Mouse (Mus musculus) frontal cortex, postnatal 14 days (tissue): Measurements from ENCODE around the gene Sec23b.

Source experiments
- DNase-seq, 2 experiments: peaks; one replicate each; pipeline ENCODE4 v3.0.0; 2022; ENCODE audit warnings: low spot score in 2 of 2

Gene Sec23b

DNA sequence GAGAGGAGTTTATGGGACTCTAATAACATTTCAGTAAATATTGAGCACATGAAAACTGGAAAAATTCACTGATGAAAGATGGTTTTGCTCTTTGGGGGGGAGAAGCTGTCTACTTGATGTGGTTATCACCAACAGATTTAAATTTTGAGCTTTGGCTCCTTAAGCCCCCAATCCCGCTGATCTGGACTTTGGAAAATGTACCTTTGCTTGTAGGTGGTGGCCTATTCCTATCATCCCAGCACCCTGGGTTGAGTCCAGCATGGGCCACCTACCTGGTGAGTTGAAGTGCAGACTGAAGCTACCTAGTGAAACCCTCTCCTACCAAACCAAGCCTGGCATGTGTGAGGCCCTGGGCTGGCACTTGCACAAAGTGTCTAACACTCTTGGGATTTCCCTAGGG lies 45.5 kb downstream of the Sec23b start:
- no peak for DNase-seq

DNA sequence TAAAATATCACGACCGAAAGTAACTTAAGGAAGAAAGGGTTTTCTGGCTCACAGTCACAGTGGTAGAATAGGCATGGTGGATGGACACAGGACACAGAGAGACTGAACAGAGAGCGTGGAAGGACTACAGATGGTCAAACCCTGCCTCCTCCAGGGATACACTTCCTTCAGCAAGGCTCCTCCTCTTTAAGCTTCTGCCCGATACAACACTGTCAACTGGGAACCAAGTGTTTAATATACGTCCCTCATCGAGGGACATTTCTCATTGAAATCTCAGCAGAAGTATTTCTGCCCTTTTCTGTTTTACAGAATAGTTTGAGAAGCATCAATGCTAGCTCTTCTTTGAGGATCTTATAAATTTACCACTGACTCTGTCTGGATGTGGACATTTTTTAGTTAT lies 57.9 kb downstream of the Sec23b start:
- DNase-seq, result no peak

GRCm38 (mm10) chr2:144617074-144617874 lies 61.2 kb downstream of the Sec23b start:
- DNase-seq, result no peak

DNA sequence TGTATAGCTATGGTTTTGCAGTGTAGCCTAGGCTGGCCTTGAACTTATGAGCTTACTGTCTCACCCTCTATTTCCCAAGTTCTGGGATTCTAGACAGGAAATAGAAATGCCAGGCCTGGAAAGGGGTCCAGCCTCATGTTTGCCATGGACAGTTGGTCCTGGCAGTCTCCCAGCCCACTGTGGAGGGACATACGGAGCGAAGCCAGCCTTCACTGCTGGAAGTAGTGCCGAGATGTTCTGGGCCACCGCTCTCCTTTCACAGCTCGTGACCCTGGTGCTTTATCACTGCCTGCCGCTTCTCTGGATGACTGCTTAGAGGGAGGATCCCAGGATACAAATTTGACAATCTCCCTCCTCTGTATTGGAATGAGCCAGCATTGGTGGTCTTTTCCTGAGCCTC lies 65.5 kb downstream of the Sec23b start:
- DNase-seq, result no peak

GRCm38 (mm10) chr2:144633551-144633950 lies 77.5 kb downstream of the Sec23b start:
- no peak for DNase-seq

- DNase-seq, result no peak
Measured at GRCm38 (mm10) chr2:144634231-144634630, 78.2 kb downstream of the Sec23b start.

GRCm38 (mm10) chr2:144634729-144635128 lies 78.7 kb downstream of the Sec23b start:
- DNase-seq, result no peak

DNA sequence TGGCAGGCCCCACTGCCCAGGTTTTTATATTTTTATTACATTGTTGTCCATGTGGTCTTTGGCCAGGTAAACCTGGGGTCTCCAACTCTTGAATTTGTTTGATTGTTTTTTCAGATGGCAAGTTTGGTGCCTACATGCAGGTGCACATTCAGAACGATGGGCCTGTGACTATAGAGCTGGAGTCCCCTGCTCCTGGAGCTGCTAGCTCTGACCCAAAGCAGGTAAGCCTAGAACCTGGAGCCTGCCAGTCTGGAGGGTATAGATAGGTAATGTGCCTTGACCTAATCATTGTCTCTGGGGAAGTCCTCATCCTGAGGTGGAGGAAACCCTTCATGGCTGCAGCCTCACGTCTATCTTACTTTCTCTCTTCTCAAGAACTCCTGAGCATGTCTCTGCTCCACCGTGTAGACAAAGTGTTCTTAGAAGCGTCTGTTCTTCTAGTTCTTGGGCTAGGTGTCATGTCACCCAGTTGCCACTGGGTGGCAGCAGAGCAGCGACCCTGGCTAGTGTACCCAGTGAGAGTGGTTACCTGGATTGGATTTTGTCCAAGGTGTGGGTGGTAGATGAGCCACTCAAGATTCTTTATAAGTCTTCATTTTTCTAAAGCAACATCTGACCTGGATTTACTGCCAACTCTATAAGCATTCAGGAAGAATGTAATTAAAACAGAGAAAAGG lies 79.8 kb downstream of the Sec23b start:
- DNase-seq, result peak; percentile 31 to 66

- no peak for DNase-seq
Measured at GRCm38 (mm10) chr2:144637204-144637603, 81.2 kb downstream of the Sec23b start.

DNA sequence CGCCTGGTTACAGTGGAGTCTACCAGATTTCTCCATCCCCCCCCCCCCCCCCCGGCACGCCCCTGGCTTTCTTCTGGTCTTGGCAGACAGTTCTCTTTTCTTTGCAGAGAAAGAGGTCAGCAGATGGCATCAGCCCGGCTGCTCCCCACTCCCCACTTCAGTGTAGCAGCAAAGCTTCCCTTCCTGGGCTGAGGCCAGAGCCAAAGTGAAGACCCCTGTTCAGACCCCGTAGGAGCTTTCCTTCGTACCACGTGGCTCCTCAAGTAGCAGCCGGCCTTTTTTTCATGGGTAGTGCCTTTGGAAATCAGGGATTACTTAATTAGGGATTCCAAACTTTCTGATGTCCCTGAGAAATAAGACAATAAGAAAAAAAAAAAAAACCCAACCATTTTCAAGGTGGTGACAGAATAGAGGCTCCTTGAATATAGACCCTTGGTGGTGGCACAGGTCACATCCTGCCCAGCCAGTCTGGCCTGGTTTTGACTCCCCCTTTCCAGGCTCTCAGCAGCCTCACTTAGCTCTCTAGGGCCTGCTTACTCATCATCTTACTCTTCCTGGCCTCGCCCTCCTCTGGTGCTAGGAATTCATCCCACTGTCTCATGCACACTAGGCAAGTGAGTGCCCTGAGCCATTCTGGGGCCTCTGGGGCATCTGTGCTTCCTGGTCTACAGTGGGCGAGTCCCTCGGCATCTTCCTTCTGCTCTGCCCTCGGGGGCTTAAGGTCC lies 81.8 kb downstream of the Sec23b start:
- DNase-seq, result no peak

- no peak for DNase-seq
Measured at GRCm38 (mm10) chr2:144638719-144639118, 82.7 kb downstream of the Sec23b start.

GRCm38 (mm10) chr2:144640101-144640500 lies 84.1 kb downstream of the Sec23b start:
- DNase-seq, result no peak
